Mouse (Mus musculus): ENCODE measurements around the gene Gm10300. TPM values are rescaled to one million over a fixed set of nuclear protein-coding genes. Genes with fewer than 3 reads are reported as not detected.

Gene Gm10300
- total RNA-seq, 2 experiments from 2014 or later = 0.15 to 0.55 TPM

GRCm38 (mm10) chr4:132078296-132078714 lies 3.8 kb downstream of the Gm10300 start:
- peak; percentile 56 for DNase-seq

- peak; percentile 80 for DNase-seq
Measured at GRCm38 (mm10) chr4:132079555-132080275, 5.2 kb downstream of the Gm10300 start.

GRCm38 (mm10) chr4:132080492-132080983 lies 6.0 kb downstream of the Gm10300 start:
- no peak for DNase-seq

- no peak for DNase-seq
Measured at GRCm38 (mm10) chr4:132085114-132085513, 10.6 kb downstream of the Gm10300 start.

- DNase-seq = peak; percentile 68
Measured at GRCm38 (mm10) chr4:132088921-132089320, 14.4 kb downstream of the Gm10300 start.

- DNase-seq = peak; percentile 10
Measured at GRCm38 (mm10) chr4:132093136-132093535, 18.6 kb downstream of the Gm10300 start.

- DNase-seq = peak; percentile 15
Measured at GRCm38 (mm10) chr4:132093928-132094327, 19.4 kb downstream of the Gm10300 start.

- no peak for DNase-seq
Measured at GRCm38 (mm10) chr4:132095043-132095442, 20.5 kb downstream of the Gm10300 start.

- DNase-seq = no peak
Measured at GRCm38 (mm10) chr4:132099548-132099947, 25.1 kb downstream of the Gm10300 start.

GRCm38 (mm10) chr4:132101152-132101551 lies 26.7 kb downstream of the Gm10300 start:
- DNase-seq = no peak

GRCm38 (mm10) chr4:132108221-132108620 lies 33.7 kb downstream of the Gm10300 start:
- no peak for DNase-seq

- no peak for DNase-seq
Measured at GRCm38 (mm10) chr4:132111227-132111626, 36.7 kb downstream of the Gm10300 start.

- DNase-seq = no peak
Measured at GRCm38 (mm10) chr4:132113411-132114095, 39.1 kb downstream of the Gm10300 start.

GRCm38 (mm10) chr4:132116315-132116714 lies 41.8 kb downstream of the Gm10300 start:
- no peak for DNase-seq

- no peak for DNase-seq
Measured at GRCm38 (mm10) chr4:132119566-132119965, 45.1 kb downstream of the Gm10300 start.

- peak; percentile 18 for DNase-seq
Measured at GRCm38 (mm10) chr4:132121674-132122073, 47.2 kb downstream of the Gm10300 start.

GRCm38 (mm10) chr4:132123166-132123565 lies 48.7 kb downstream of the Gm10300 start:
- DNase-seq = peak; percentile 36

Other genes starting within 250 kb of the Gm10300 start
- 10 to 100 TPM; 27.0 to 33.8 TPM for gene Ptpru, start 236.4 kb upstream of the Gm10300 start, total RNA-seq (2021)
- gene Mecr, start 231.2 kb upstream of the Gm10300 start, total RNA-seq (2021) = 100 to 1,000 TPM; 144 to 154 TPM
- gene Srsf4, start 201.1 kb upstream of the Gm10300 start, total RNA-seq (2021) = 10 to 100 TPM; 65.9 to 68.7 TPM
- gene Tmem200b, start 152.9 kb upstream of the Gm10300 start, total RNA-seq (2021) = 1 to 10 TPM; 7.4 to 9.4 TPM
- gene Epb41, start 624 bp downstream of the Gm10300 start, total RNA-seq (2021) = 10 to 100 TPM; 77.8 to 79.6 TPM
- under 1 TPM; 0.51 to 0.55 TPM for gene Oprd1, start 69.8 kb downstream of the Gm10300 start, total RNA-seq (2021)
- gene Ythdf2, start 137.6 kb downstream of the Gm10300 start, total RNA-seq (2021) = 10 to 100 TPM; 48.9 to 54.4 TPM
- 10 to 100 TPM; 16.5 to 18.7 TPM for gene Gmeb1, start 186.9 kb downstream of the Gm10300 start, total RNA-seq (2021)
- 10 to 100 TPM; 21.8 to 24.7 TPM for gene Taf12, start 199.7 kb downstream of the Gm10300 start, total RNA-seq (2021)
- gene Rab42, start 228.7 kb downstream of the Gm10300 start, total RNA-seq (2021) = 1 to 10 TPM; 1.2 to 3.7 TPM

Measured in adrenal gland, postnatal 10 days (tissue).